Mouse (Mus musculus) forelimb bud, embryonic 11.5 days (tissue): ENCODE data around the gene Dapp1.
"Not testable (repeated sequence)": the region's sequence is repeated elsewhere in the genome, so short reads cannot be mapped to it uniquely, and the experiment has no call there.

ENCODE experiments used
- DNase-seq: peaks from one replicate; pipeline ENCODE4 v3.0.0-alpha.2; 2012; ENCODE audit warnings: low read depth, low spot score

Gene Dapp1

GRCm38 (mm10) chr3:137991183-137991582 lies 9.8 kb upstream of the Dapp1 start:
- peak; percentile 92 for DNase-seq

DNA sequence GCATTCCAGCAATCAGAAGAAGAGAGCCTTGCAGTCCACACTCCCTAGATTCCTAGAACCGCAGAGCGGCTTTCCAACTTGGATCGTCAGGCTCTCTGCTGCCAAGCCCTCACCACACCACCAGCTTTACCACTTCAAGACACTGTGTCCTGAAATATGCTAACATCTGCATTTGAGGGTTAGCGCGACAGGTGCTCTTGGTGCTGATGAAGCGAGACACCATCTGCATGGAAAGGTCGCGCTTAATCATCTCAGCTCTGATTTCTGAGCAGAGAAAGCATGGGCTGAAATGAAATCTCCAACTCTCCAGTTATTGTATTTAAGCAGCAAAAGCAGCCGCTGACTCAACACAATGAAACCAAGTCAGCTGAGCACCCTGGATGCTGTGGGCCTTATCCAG lies 8.1 kb upstream of the Dapp1 start:
- no peak for DNase-seq

DNA sequence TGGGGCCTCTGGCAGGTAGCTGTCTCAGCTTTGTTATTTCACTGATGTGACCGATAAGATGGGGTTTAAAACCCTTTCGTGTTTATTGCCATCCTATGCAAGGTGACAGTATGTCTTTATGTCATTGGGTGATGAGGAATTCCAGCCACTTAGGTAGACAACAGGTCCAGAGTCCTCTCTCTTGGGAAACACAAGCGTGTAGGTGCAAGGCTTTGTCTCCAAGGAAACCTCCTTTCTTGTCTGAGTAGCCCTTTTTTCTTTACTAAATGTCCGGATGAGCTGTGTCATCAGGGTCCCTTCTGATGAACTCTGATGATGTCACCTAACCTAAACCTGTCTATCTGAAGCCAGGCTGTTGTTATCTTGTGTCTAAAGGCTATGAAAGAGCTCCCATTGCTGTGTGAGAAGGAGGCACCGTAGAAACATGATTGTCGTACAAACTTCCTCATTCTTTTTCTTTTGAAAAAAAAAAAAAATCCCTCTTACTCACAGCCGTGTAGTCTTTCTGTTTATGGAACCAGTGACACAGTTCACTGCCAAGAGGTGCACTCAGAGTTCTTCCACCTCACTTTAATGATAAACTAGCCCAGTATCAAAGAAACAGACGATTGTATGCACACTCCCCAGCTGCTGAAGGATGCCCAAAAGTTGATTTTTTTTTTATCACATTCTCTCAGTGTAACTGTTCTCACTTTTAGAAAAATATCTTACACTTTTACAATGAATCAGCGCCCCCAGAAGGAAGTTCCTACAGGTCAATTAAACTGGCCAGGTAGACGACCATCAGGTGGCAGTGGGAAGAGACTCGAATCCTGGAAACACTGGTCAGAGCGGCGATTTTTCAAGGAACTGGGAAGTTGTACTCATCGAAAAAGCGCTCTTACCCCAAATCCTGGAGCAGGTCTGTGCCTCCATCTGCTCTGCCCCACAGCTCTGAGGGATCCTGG lies 637 bp downstream of the Dapp1 start:
- DNase-seq, result no peak

GRCm38 (mm10) chr3:137978233-137978632 lies 3.1 kb downstream of the Dapp1 start:
- DNase-seq, result no peak

- no peak for DNase-seq
Measured at GRCm38 (mm10) chr3:137977629-137978041, 3.7 kb downstream of the Dapp1 start.

- peak; percentile 57 for DNase-seq
Measured at GRCm38 (mm10) chr3:137976943-137977628, 4.3 kb downstream of the Dapp1 start.

DNA sequence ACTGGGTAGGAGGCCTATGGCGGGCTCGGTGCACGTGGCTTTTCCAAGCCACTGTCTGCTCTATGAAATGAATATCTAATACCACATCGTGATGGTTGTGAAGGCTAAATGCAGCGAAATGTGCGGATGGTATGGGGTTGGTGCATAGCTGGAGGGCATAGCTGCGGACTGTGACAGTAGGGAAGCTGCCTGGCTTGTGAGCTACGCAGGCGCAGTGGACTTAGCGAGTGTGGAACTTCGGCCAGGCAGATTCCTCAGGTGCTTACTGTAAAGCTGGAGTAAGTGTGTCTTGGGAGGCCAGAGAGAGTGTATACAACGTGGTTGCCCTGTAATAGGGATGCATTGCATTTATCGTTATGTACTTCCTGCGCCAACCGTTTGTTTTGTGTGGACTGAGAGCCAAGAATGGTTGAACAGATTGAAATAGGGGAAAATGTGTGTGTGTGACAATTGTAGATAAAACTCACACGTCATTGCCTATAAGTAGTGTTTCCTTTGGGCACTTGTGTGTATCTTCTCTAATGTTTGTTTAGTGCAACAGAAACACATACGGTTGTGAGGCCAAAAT lies 5.4 kb downstream of the Dapp1 start:
- no peak for DNase-seq

GRCm38 (mm10) chr3:137975435-137975834 lies 5.9 kb downstream of the Dapp1 start:
- DNase-seq, result no peak

- no peak for DNase-seq
Measured at GRCm38 (mm10) chr3:137974306-137974705, 7.0 kb downstream of the Dapp1 start.

- no peak for DNase-seq
Measured at GRCm38 (mm10) chr3:137972989-137973388, 8.4 kb downstream of the Dapp1 start.

DNA sequence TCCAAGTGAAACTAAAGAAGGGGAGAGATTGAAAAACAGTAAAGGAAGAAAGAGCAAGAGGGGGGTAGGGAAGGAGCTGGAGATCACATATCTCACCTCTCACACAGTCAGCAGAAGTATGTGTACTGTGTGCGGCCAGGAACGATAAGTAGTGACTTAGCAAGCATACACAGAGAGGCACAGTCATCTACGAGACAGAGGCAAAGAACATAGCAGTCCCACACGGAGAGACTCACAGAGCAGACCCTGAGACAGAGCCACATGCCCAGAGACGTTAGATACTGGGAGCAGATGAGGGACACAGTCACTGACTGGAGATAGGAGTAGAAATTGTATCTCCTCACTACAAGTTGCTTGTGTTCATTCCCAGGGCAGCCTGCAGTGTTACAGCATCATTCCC lies 9.1 kb downstream of the Dapp1 start:
- no peak for DNase-seq

- no peak for DNase-seq
Measured at GRCm38 (mm10) chr3:137969951-137970350, 11.4 kb downstream of the Dapp1 start.

DNA sequence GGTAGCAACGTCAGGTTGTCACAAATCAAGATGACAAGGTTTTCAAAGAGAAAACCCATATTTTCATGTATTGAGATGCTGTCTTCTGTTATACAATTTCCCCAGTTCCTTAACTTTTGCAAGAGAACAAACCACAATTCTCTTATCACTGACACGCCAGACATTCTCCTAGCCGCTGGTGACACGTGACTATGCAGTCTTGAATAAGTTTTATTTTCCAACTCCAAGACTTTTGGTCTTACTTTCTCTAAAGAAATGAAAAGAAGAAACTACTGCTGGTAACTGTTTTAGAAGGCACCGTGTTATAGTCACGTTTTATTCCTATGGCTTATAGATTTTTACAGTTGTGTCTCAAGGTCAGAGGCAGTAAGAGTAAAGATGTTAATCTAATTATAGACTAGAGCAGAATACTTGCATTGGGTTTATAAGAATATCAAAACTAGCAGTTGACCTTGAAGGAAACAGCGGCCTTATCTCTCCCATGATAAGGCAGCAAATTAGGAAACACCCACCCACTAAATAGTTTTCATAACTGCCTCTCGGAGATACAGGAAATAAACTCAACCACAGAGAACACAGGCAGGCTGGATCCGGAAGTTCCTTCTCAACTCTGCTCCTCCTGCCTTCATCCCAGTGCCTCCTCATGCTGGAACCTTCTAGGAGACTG lies 12.4 kb downstream of the Dapp1 start:
- no peak for DNase-seq

DNA sequence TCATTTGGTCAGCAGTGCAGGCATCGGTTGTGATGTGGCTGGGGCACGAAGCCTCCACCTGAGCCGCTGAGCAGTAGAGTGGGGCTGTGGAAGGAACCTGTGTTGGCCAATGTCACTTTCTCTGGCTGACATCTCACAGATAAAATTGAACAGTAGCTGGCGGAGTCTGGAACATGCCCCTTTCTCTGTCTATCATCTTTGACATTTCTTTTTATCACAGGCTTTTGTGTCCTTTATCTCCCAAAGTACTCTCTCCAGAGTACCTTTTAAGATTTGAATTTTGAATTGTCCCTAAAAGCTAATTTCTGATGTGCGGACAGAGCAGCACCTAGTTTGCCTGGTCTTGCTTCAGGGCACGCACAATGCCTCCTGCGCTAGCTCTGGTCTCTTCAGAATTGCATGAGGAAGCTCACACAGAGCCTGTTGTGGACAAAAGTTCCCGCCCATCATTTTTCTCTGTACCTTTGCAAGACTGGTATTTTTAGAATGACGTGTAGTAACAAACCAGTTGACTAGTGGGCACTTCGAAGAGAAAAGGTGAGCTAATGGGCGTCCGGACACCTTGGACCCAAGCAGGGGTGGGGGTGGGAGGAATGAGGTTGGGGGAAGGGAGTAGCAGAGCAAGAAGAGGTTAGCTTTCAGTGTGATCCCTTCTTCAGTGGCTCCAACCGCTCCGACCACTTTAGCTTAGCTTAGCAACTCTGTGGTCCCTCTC lies 13.1 kb downstream of the Dapp1 start:
- no peak for DNase-seq

DNA sequence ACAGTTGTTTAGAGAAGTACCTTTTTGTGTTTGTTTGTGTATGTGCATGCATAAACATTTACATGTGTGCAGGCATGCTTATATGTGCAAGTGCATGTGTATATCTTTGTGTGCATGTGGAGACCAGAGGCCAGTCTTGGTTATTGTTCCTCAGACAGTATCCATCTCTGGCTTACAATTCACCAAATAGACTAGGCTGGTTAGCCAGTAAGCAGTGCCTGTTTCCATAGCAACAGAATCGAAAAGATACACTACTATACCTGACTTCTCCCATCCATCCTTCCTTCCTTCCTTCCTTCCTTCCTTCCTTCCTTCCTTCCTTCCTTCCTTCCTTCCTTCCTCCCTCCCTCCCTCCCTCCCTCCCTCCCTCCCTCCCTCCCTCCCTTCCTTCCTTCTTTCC lies 17.3 kb downstream of the Dapp1 start:
- not testable (repeated sequence) for DNase-seq

GRCm38 (mm10) chr3:137963508-137963907 lies 17.8 kb downstream of the Dapp1 start:
- no peak for DNase-seq

GRCm38 (mm10) chr3:137961736-137962385 lies 19.5 kb downstream of the Dapp1 start:
- DNase-seq, result no peak

DNA sequence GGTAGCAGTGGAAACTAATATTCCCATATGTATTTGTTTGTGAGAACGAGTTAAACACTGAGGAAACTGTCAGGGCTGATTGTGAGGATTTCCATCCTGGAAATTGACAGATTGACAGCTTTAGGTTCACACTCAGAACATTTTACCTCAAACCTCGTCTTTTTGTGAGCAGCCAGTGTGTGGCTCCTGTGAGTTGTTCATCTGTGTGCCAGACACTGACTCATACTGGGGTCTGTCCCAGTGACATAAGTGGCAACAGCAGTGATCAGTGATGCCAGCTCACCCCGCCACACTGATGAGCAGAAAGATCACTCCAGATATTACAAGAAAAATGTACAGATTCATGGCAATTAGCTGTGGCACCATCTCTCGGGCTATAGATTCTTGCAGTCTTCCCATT lies 21.9 kb downstream of the Dapp1 start:
- DNase-seq, result no peak

- no peak for DNase-seq
Measured at GRCm38 (mm10) chr3:137958352-137958751, 23.0 kb downstream of the Dapp1 start.

GRCm38 (mm10) chr3:137957864-137958263 lies 23.5 kb downstream of the Dapp1 start:
- no peak for DNase-seq
